Mouse (Mus musculus) cerebellum, adult 2 months (tissue): ENCODE measurements around the gene Rhobtb1. TPM values are rescaled to one million over a fixed set of nuclear protein-coding genes. Genes with fewer than 3 reads are reported as not detected.

Source experiments
- DNase-seq, 2 experiments: peaks; one replicate each; pipeline ENCODE4 v3.0.0; 2021
- H3K27ac ChIP-seq: fragments of 200-500 bp; 2 replicates; pipeline ENCODE4 v1.5.1; 2012; ENCODE audit warnings: low read length, control low read depth, inconsistent platforms; ENCODE audit not compliant: insufficient read depth
- H3K27me3 ChIP-seq: fragments of 200-500 bp; 2 replicates; pipeline ENCODE4 v1.6.1; 2012; ENCODE audit warnings: inconsistent platforms, mild to moderate bottlenecking, low read length, moderate library complexity; ENCODE audit not compliant: control insufficient read depth, insufficient read depth
- H3K4me1 ChIP-seq: fragments of 200-500 bp; 2 replicates; pipeline ENCODE4 v1.6.1; 2011; ENCODE audit warnings: low read length; ENCODE audit not compliant: control insufficient read depth, insufficient read depth
- H3K4me3 ChIP-seq: fragments of 200-500 bp; replicated peaks from 2 replicates; pipeline ENCODE3; 2011; ENCODE audit warnings: mild to moderate bottlenecking, low read depth, low read length, control low read depth; ENCODE audit not compliant: insufficient read depth
- CTCF ChIP-seq: fragments of 200-500 bp; IDR thresholded peaks from 2 replicates; pipeline ENCODE4 v1.5.1; 2011; ENCODE audit warnings: low read depth, mild to moderate bottlenecking, control low read depth, low read length, moderate library complexity, borderline replicate concordance; ENCODE audit not compliant: insufficient read depth
- POLR2A ChIP-seq: fragments of 200-500 bp; IDR thresholded peaks from 2 replicates; pipeline ENCODE4 v1.6.1; 2011; ENCODE audit warnings: low read length, control low read depth, borderline replicate concordance; ENCODE audit not compliant: insufficient read depth
- WGBS: fragments of 180-500 bp; shearing (Covaris S2); methylation state at CpG from one replicate; pipeline ENCODE4 v1.1.7; 2018; 5-methylcytosine and 5-hydroxymethylcytosine counted together
- polyA plus RNA-seq: library from polyadenylated mRNA; depleted of rRNA; stranded (reverse); fragments of >200 nt; gene quantifications from 2 replicates; pipeline ENCODE4 v1.2.3, GENCODE M21; 2012

The Rhobtb1 gene
- polyA plus RNA-seq, 1 experiment = 2.8 TPM

GRCm38 (mm10) chr10:69165847-69166246 is 14.6 kb downstream of the Rhobtb1 start:
- H3K4me1 ChIP-seq = no peaks in the 10 kb centered on the region
- TF ChIP-seq POLR2A = no peak
- no peak for TF ChIP-seq CTCF
- H3K27ac ChIP-seq = no peak overlapping the region
- DNase-seq = no peak
- 92% methylated on average over 3 of the region's 3 CpGs for WGBS
- H3K27me3 ChIP-seq = no peaks in the 10 kb centered on the region
- H3K4me3 ChIP-seq = no peak overlapping the region

- TF ChIP-seq POLR2A (no peak), CTCF (no peak)
- no peaks in the 10 kb centered on the region for H3K4me1 ChIP-seq
- no peak for DNase-seq
- no peak overlapping the region for H3K27ac ChIP-seq
- H3K4me3 ChIP-seq = no peak overlapping the region
- WGBS = 82% methylated on average over 12 of the region's 12 CpGs
- no peaks in the 10 kb centered on the region for H3K27me3 ChIP-seq
Measured at GRCm38 (mm10) chr10:69166514-69166913, 15.3 kb downstream of the Rhobtb1 start.

- TF ChIP-seq CTCF = no peak
- TF ChIP-seq POLR2A = no peak
- 78% methylated on average over 3 of the region's 3 CpGs for WGBS
- H3K27ac ChIP-seq = no peak overlapping the region
- no peak overlapping the region for H3K4me3 ChIP-seq
- DNase-seq = no peak
- H3K27me3 ChIP-seq = no peaks in the 10 kb centered on the region
- H3K4me1 ChIP-seq = no peaks in the 10 kb centered on the region
Measured at GRCm38 (mm10) chr10:69172412-69172811, 21.2 kb downstream of the Rhobtb1 start.

- DNase-seq = no peak
- Histone ChIP-seq H3K4me1 (no peaks in the 10 kb centered on the region), H3K27ac (no peak overlapping the region), H3K27me3 (no peaks in the 10 kb centered on the region), H3K4me3 (no peak overlapping the region)
- 64% methylated on average over 3 of the region's 3 CpGs for WGBS
- TF ChIP-seq CTCF = no peak
- TF ChIP-seq POLR2A = no peak
Measured at GRCm38 (mm10) chr10:69176116-69176515, 24.9 kb downstream of the Rhobtb1 start.

GRCm38 (mm10) chr10:69179341-69179740 is 28.1 kb downstream of the Rhobtb1 start:
- no peaks in the 10 kb centered on the region for H3K27me3 ChIP-seq
- H3K4me3 ChIP-seq = no peak overlapping the region
- no peaks in the 10 kb centered on the region for H3K4me1 ChIP-seq
- WGBS = 95% methylated on average over 1 of the region's 1 CpGs
- no peak overlapping the region for H3K27ac ChIP-seq
- no peak for DNase-seq
- TF ChIP-seq POLR2A (no peak), CTCF (no peak)

GRCm38 (mm10) chr10:69180997-69181396 is 29.8 kb downstream of the Rhobtb1 start:
- Histone ChIP-seq H3K27me3 (no peaks in the 10 kb centered on the region), H3K4me1 (no peaks in the 10 kb centered on the region), H3K27ac (no peak overlapping the region), H3K4me3 (no peak overlapping the region)
- DNase-seq = no peak
- TF ChIP-seq POLR2A (no peak), CTCF (no peak)
- 77% methylated on average over 3 of the region's 3 CpGs for WGBS

- H3K27me3 ChIP-seq = no peaks in the 10 kb centered on the region
- DNase-seq = no peak
- TF ChIP-seq CTCF (no peak), POLR2A (no peak)
- 98% methylated on average over 4 of the region's 4 CpGs for WGBS
- H3K27ac ChIP-seq = no peak overlapping the region
- no peak overlapping the region for H3K4me3 ChIP-seq
- no peaks in the 10 kb centered on the region for H3K4me1 ChIP-seq
Measured at GRCm38 (mm10) chr10:69184903-69185302, 33.7 kb downstream of the Rhobtb1 start.

- 78% methylated on average over 4 of the region's 4 CpGs for WGBS
- no peaks in the 10 kb centered on the region for H3K27me3 ChIP-seq
Measured at GRCm38 (mm10) chr10:69185431-69185830, 34.2 kb downstream of the Rhobtb1 start.

More at GRCm38 (mm10) chr10:69185431-69185830, 34.2 kb downstream of the Rhobtb1 start:
- DNase-seq = no peak
- TF ChIP-seq POLR2A (no peak), CTCF (no peak)
- H3K4me1 ChIP-seq = no peaks in the 10 kb centered on the region
- H3K27ac ChIP-seq = no peak overlapping the region
- H3K4me3 ChIP-seq = no peak overlapping the region
